Mouse (Mus musculus) heart, embryonic 16.5 days (tissue): ENCODE data around the gene Tas2r116. TPM values are rescaled to one million over a fixed set of nuclear protein-coding genes. Genes with fewer than 3 reads are reported as not detected.

Experiments used
- ATAC-seq: fragments of 200-750 bp; cut with Nextera tagmentation; replicated peaks from 2 replicates; pipeline ENCODE4 v1.8.0; 2017; ENCODE audit warnings: moderate number of reproducible peaks; ENCODE audit not compliant: insufficient read depth, low FRiP score; ENCODE audit errors: extremely low read depth
- H3K27ac ChIP-seq: fragments of 300-500 bp; sonication (generic); 2 replicates; pipeline ENCODE4 v1.5.1; 2014; ENCODE audit warnings: mild to moderate bottlenecking, low read length, control low read depth, moderate library complexity
- H3K27me3 ChIP-seq: fragments of 300-500 bp; sonication (generic); 2 replicates; pipeline ENCODE4 v1.6.1; 2014; ENCODE audit warnings: low read length, mixed read lengths; ENCODE audit not compliant: control insufficient read depth, insufficient read depth
- H3K36me3 ChIP-seq: fragments of 300-500 bp; sonication (generic); 2 replicates; pipeline ENCODE4 v1.6.1; 2014; ENCODE audit not compliant: control insufficient read depth, insufficient read depth
- H3K4me1 ChIP-seq: fragments of 300-500 bp; sonication (generic); 2 replicates; pipeline ENCODE4 v1.6.1; 2014; ENCODE audit warnings: low read length, mixed read lengths; ENCODE audit not compliant: control insufficient read depth, insufficient read depth
- H3K4me2 ChIP-seq: fragments of 300-500 bp; sonication (generic); 2 replicates; pipeline ENCODE4 v1.6.1; 2014; ENCODE audit warnings: low read depth, mild to moderate bottlenecking, control low read depth, low read length
- H3K4me3 ChIP-seq: fragments of 300-500 bp; sonication (generic); 2 replicates; pipeline ENCODE4 v1.5.1; 2014; ENCODE audit warnings: mild to moderate bottlenecking, control low read depth, low read length
- H3K9ac ChIP-seq: fragments of 300-500 bp; sonication (generic); 2 replicates; pipeline ENCODE4 v1.6.1; 2014; ENCODE audit warnings: low read length, control low read depth
- H3K9me3 ChIP-seq: fragments of 300-500 bp; sonication (generic); replicated peaks from 2 replicates; pipeline ENCODE4 v1.6.1; 2016; ENCODE audit warnings: low read length; ENCODE audit not compliant: control insufficient read depth
- WGBS: fragments of 180-500 bp; shearing (Covaris S2); extraction: QIAGEN DNeasy Blood & Tissue Kit; methylation state at CpG from one replicate; pipeline ENCODE4 v1.1.7; 2014; 5-methylcytosine and 5-hydroxymethylcytosine counted together
- polyA plus RNA-seq: library from polyadenylated mRNA; unstranded; fragments of >200 nt; fragmentation: Nextera tagmentation; extraction: Ambion mirVana; gene quantifications from 2 replicates; pipeline ENCODE4 v1.2.1, GENCODE M21; 2015

Tas2r116 gene
- not detected in 2 replicates for polyA plus RNA-seq

DNA sequence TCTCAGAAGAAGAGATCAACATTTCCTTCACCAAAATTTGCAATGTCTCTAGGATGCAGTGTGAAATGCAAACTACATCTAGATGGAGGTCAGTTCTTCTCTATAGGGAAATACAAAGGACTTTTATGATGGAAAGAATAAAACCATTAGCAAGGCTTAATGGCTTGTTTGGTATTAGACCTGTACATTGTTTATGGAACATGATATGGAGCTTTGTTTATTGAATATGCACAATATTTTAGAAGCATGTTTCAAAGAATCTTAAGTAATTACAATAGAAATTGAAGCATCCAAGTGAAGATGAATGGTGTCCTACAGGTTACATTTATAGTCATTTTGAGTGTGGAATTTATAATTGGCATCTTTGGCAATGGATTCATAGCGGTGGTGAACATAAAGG, at the start of gene Tas2r116:
Gene Tas2r116, plus strand, starts transcription at position 301 of the 400 bp plus-strand sequence.
- WGBS = 59% methylated on average over 1 of the region's 1 CpGs
- no peaks in the 10 kb centered on the region; the same call in 1 of the 2 replicates for H3K9me3 ChIP-seq
- no peak within 1 kb of the TSS for H3K4me2 ChIP-seq
- H3K36me3 ChIP-seq = no peaks in the 10 kb centered on the region
- no peak within 1 kb of the TSS for H3K9ac ChIP-seq
- ATAC-seq = no peak
- H3K4me1 ChIP-seq = no peaks in the 10 kb centered on the region
- H3K27me3 ChIP-seq = no peaks in the 10 kb centered on the region
- H3K4me3 ChIP-seq = no peak within 1 kb of the TSS
- no peak within 1 kb of the TSS for H3K27ac ChIP-seq

DNA sequence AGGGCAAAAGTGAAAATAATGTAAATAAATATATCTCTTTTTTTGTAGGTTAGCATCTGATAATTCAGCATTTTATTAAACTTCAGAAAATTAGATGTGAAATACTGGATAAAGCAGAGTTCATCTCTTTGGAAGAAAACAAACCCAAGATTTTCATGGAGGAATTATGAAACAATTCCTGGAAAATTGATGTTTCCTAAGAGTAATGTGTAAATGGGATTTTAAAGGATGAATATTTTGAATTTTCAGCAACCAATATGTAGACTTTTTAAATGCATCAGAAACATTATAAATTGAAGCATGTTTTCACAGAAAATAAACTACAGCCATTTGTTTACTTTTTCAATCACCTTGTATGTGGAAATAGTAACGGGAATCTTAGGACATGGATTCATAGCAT, 8.4 kb upstream of the Tas2r116 start, which contains the start of gene Tas2r123:
Gene Tas2r123, plus strand, starts transcription at position 301 of the 400 bp plus-strand sequence.
- ATAC-seq = no peak
- H3K9ac ChIP-seq = no peak within 1 kb of the TSS
- no peak within 1 kb of the TSS for H3K4me3 ChIP-seq
- WGBS = 63% methylated on average over 1 of the region's 1 CpGs
- no peak within 1 kb of the TSS for H3K4me2 ChIP-seq
- H3K9me3 ChIP-seq = no peaks in the 10 kb centered on the region; the same call in 1 of the 2 replicates
- H3K36me3 ChIP-seq = no peaks in the 10 kb centered on the region
- H3K27ac ChIP-seq = no peak within 1 kb of the TSS
- H3K4me1 ChIP-seq = no peaks in the 10 kb centered on the region
- no peaks in the 10 kb centered on the region for H3K27me3 ChIP-seq

DNA sequence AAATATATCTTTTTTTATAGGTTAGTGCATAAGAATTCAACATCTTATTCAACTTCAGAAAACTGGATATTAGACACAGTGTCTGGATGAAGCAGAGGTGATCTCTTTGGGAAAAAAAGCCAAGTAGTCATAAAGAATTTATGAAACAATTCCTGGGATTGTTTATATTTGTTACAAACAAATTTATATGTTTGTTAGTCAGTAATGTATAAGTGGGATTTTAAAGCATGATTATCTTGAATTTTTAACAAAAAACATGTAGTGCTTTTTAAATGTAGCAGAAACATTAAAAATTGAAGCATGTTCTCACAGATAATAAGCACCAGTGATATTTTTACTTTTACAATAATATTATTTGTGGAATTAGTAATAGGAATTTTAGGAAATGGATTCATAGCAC, 12.5 kb downstream of the Tas2r116 start, which contains the start of gene Tas2r110:
Gene Tas2r110, plus strand, starts transcription at position 301 of the 400 bp plus-strand sequence.
- Histone ChIP-seq H3K36me3 (no peaks in the 10 kb centered on the region), H3K4me2 (no peak within 1 kb of the TSS), H3K9ac (no peak within 1 kb of the TSS), H3K4me3 (no peak within 1 kb of the TSS), H3K4me1 (no peaks in the 10 kb centered on the region), H3K9me3 (no peaks in the 10 kb centered on the region), H3K27ac (no peak within 1 kb of the TSS), H3K27me3 (no peaks in the 10 kb centered on the region)
- no peak for ATAC-seq

DNA sequence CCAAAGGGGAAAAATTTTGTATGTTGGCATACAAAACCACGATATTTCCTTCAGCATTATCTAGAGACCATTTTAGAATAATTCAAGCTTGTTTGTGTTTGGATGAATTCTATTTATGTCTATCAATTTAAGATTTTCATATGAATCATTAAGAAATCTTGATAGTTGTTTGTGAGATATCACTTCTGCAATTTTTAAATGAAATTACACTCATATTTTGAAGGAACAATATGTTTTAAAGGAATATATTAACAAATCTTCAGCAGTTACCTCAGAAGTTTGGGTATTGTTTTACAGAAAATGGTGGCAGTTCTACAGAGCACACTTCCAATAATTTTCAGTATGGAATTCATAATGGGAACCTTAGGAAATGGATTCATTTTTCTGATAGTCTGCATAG, 37.5 kb downstream of the Tas2r116 start, which contains the start of gene Tas2r113:
Gene Tas2r113, plus strand, starts transcription at position 301 of the 400 bp plus-strand sequence.
- Histone ChIP-seq H3K27ac (no peak within 1 kb of the TSS), H3K4me1 (no peaks in the 10 kb centered on the region), H3K9me3 (no peaks in the 10 kb centered on the region), H3K27me3 (no peaks in the 10 kb centered on the region), H3K9ac (no peak within 1 kb of the TSS), H3K36me3 (no peaks in the 10 kb centered on the region), H3K4me2 (no peak within 1 kb of the TSS), H3K4me3 (no peak within 1 kb of the TSS)
- no peak for ATAC-seq
- WGBS = 75% methylated on average over 1 of the region's 1 CpGs

Other genes starting within 250 kb of the Tas2r116 start
- not detected in 2 replicates for gene A630073D07Rik, start 203.9 kb upstream of the Tas2r116 start, polyA plus RNA-seq
- not detected in 2 replicates for gene Tas2r120, start 198.5 kb upstream of the Tas2r116 start, polyA plus RNA-seq
- gene Tas2r121, start 154.4 kb upstream of the Tas2r116 start, polyA plus RNA-seq = not detected in 2 replicates
- gene Tas2r122, start 143.5 kb upstream of the Tas2r116 start, polyA plus RNA-seq = not detected in 2 replicates
- not detected in 2 replicates for gene Tas2r115, start 117.4 kb upstream of the Tas2r116 start, polyA plus RNA-seq
- gene Tas2r124, start 100.7 kb upstream of the Tas2r116 start, polyA plus RNA-seq = not detected in 2 replicates
- gene Tas2r102, start 93.3 kb upstream of the Tas2r116 start, polyA plus RNA-seq = not detected in 2 replicates
- gene Tas2r136, start 77.3 kb upstream of the Tas2r116 start, polyA plus RNA-seq = not detected in 2 replicates
- gene Tas2r117, start 52.6 kb upstream of the Tas2r116 start, polyA plus RNA-seq = not detected in 2 replicates
- gene Tas2r123, start 8.3 kb upstream of the Tas2r116 start, polyA plus RNA-seq = not detected in 2 replicates
- gene Tas2r110, start 12.6 kb downstream of the Tas2r116 start, polyA plus RNA-seq = not detected in 2 replicates
- not detected in 2 replicates for gene Tas2r113, start 37.6 kb downstream of the Tas2r116 start, polyA plus RNA-seq
- not detected in 2 replicates for gene Tas2r125, start 54.2 kb downstream of the Tas2r116 start, polyA plus RNA-seq
- not detected in 2 replicates for gene Tas2r129, start 95.7 kb downstream of the Tas2r116 start, polyA plus RNA-seq
- not detected in 2 replicates for gene Tas2r131, start 102.5 kb downstream of the Tas2r116 start, polyA plus RNA-seq
- gene Tas2r109, start 125.5 kb downstream of the Tas2r116 start, polyA plus RNA-seq = not detected in 2 replicates
- gene Tas2r103, start 181.7 kb downstream of the Tas2r116 start, polyA plus RNA-seq = not detected in 2 replicates
- gene Tas2r140, start 200.4 kb downstream of the Tas2r116 start, polyA plus RNA-seq = not detected in 2 replicates
- 52.8 and 65.6 TPM in 2 replicates for gene Smim10l1, start 249.5 kb downstream of the Tas2r116 start, polyA plus RNA-seq